Mouse (Mus musculus) embryonic fibroblast, embryonic 13.5 days (primary cell): ENCODE measurements at regions not wholly inside any gene's neighbourhood (a gene's known extent, or its start where the extent isn't known, plus 50 kb on each side); places are given as distances from the start of the nearest gene placed in this dataset.

Experiments
- CTCF ChIP-seq: IDR thresholded peaks from 2 replicates; pipeline ENCODE4 v1.5.1; 2011; ENCODE audit warnings: mild to moderate bottlenecking, control low read depth, low read length, moderate library complexity, borderline replicate concordance; ENCODE audit not compliant: insufficient read depth
- POLR2A ChIP-seq: IDR thresholded peaks from 2 replicates; pipeline ENCODE4 v1.6.1; 2011; ENCODE audit warnings: low read depth, mild to moderate bottlenecking, control low read depth, low read length, moderate library complexity

GRCm38 (mm10) chr5:91828481-91828880 is 134.4 kb downstream of the Rchy1 start:
- no peak for TF ChIP-seq CTCF
- TF ChIP-seq POLR2A, result no peak
